Mouse (Mus musculus): ENCODE data around the gene Dlx6. TPM values are rescaled to one million over a fixed set of nuclear protein-coding genes. Genes with fewer than 3 reads are reported as not detected.

Dlx6 gene
- polyA plus RNA-seq, 1 experiment from 2014 or later: 5.1 TPM

- no peaks in the 10 kb centered on the region for H3K36me3 ChIP-seq
- no peak overlapping the region for H3K27ac ChIP-seq
- H3K4me1 ChIP-seq: peaks cover 28% of the 10 kb centered on the region
- 13% methylated on average over 10 of the region's 10 CpGs for WGBS
- peaks cover 90% of the 10 kb centered on the region for H3K27me3 ChIP-seq
- H3K9ac ChIP-seq: no peak overlapping the region
- no peaks in the 10 kb centered on the region for H3K9me3 ChIP-seq
- H3K4me3 ChIP-seq: no peak overlapping the region
- no peak for ATAC-seq (ENCODE audit: insufficient number of reproducible peaks, insufficient read depth, low FRiP score, low TSS enrichment, low read depth)
- H3K4me2 ChIP-seq: no peak overlapping the region
Measured at GRCm38 (mm10) chr6:6851166-6851565, 12.0 kb upstream of the Dlx6 start.

- Histone ChIP-seq H3K27ac (no peak overlapping the region), H3K9ac (no peak overlapping the region), H3K4me1 (peaks cover 33% of the 10 kb centered on the region), H3K9me3 (no peaks in the 10 kb centered on the region), H3K4me2 (no peak overlapping the region), H3K36me3 (no peaks in the 10 kb centered on the region), H3K27me3 (peaks cover 94% of the 10 kb centered on the region), H3K4me3 (no peak overlapping the region)
- no peak for ATAC-seq (ENCODE audit: insufficient number of reproducible peaks, insufficient read depth, low FRiP score, low TSS enrichment, low read depth)
- 56% methylated on average over 3 of the region's 3 CpGs for WGBS
Measured at GRCm38 (mm10) chr6:6852944-6853343, 10.2 kb upstream of the Dlx6 start.

GRCm38 (mm10) chr6:6854176-6854575 lies 9.0 kb upstream of the Dlx6 start:
- no peak overlapping the region for H3K27ac ChIP-seq
- no peaks in the 10 kb centered on the region for H3K36me3 ChIP-seq
- no peaks in the 10 kb centered on the region for H3K9me3 ChIP-seq
- no peak overlapping the region for H3K4me3 ChIP-seq
- ATAC-seq (ENCODE audit: insufficient number of reproducible peaks, insufficient read depth, low FRiP score, low TSS enrichment, low read depth): no peak
- H3K9ac ChIP-seq: no peak overlapping the region
- peaks cover 33% of the 10 kb centered on the region for H3K4me1 ChIP-seq
- WGBS: 5% methylated on average over 9 of the region's 9 CpGs
- no peak overlapping the region for H3K4me2 ChIP-seq
- H3K27me3 ChIP-seq: peaks cover 94% of the 10 kb centered on the region

- WGBS: 2% methylated on average over 25 of the region's 25 CpGs
- no peak for ATAC-seq (ENCODE audit: insufficient number of reproducible peaks, insufficient read depth, low FRiP score, low TSS enrichment, low read depth)
- H3K4me1 ChIP-seq: peaks cover 37% of the 10 kb centered on the region
- no peak overlapping the region for H3K4me3 ChIP-seq
- H3K27me3 ChIP-seq: peaks cover 98% of the 10 kb centered on the region
- peak overlapping the region; percentile 53 for H3K4me2 ChIP-seq
- H3K27ac ChIP-seq: no peak overlapping the region
- no peaks in the 10 kb centered on the region for H3K36me3 ChIP-seq
- H3K9ac ChIP-seq: no peak overlapping the region
- no peaks in the 10 kb centered on the region for H3K9me3 ChIP-seq
Measured at GRCm38 (mm10) chr6:6854902-6855745, 8.0 kb upstream of the Dlx6 start.

- ATAC-seq (ENCODE audit: insufficient number of reproducible peaks, insufficient read depth, low FRiP score, low TSS enrichment, low read depth): 0 out of 2 replicates have a peak, but pooled peaks have one; percentile 4
- 0% methylated on average over 10 of the region's 10 CpGs for WGBS
- Histone ChIP-seq H3K9ac (no peak overlapping the region), H3K36me3 (no peaks in the 10 kb centered on the region), H3K9me3 (no peaks in the 10 kb centered on the region), H3K4me3 (peak overlapping the region; percentile 18), H3K27ac (no peak overlapping the region), H3K4me2 (peak overlapping the region; percentile 53), H3K27me3 (peaks cover 98% of the 10 kb centered on the region), H3K4me1 (peaks cover 37% of the 10 kb centered on the region)
Measured at GRCm38 (mm10) chr6:6855746-6856185, 7.4 kb upstream of the Dlx6 start.

GRCm38 (mm10) chr6:6856316-6856715 lies 6.8 kb upstream of the Dlx6 start:
- H3K9ac ChIP-seq: no peak overlapping the region
- ATAC-seq (ENCODE audit: insufficient number of reproducible peaks, insufficient read depth, low FRiP score, low TSS enrichment, low read depth): no peak
- peaks cover 98% of the 10 kb centered on the region for H3K27me3 ChIP-seq
- peak overlapping the region; percentile 53 for H3K4me2 ChIP-seq
- H3K36me3 ChIP-seq: no peaks in the 10 kb centered on the region
- H3K27ac ChIP-seq: no peak overlapping the region
- 1% methylated on average over 20 of the region's 20 CpGs for WGBS
- H3K9me3 ChIP-seq: no peaks in the 10 kb centered on the region
- H3K4me3 ChIP-seq: peak overlapping the region; percentile 18
- H3K4me1 ChIP-seq: peaks cover 40% of the 10 kb centered on the region

- Histone ChIP-seq H3K27me3 (peaks cover 95% of the 10 kb centered on the region), H3K36me3 (no peaks in the 10 kb centered on the region), H3K9ac (no peak overlapping the region), H3K4me2 (peak overlapping the region; percentile 53; the same call in 1 of the 2 replicates), H3K4me3 (peak overlapping the region; percentile 18; the same call in 1 of the 2 replicates), H3K27ac (no peak overlapping the region), H3K9me3 (no peaks in the 10 kb centered on the region), H3K4me1 (peaks cover 40% of the 10 kb centered on the region)
- 10% methylated on average over 4 of the region's 4 CpGs for WGBS
- no peak for ATAC-seq (ENCODE audit: insufficient number of reproducible peaks, insufficient read depth, low FRiP score, low TSS enrichment, low read depth)
Measured at GRCm38 (mm10) chr6:6856881-6857280, 6.3 kb upstream of the Dlx6 start.

- Histone ChIP-seq H3K27me3 (peaks cover 94% of the 10 kb centered on the region), H3K4me1 (peaks cover 48% of the 10 kb centered on the region), H3K36me3 (no peaks in the 10 kb centered on the region), H3K9ac (no peak overlapping the region), H3K9me3 (no peaks in the 10 kb centered on the region), H3K4me2 (no peak overlapping the region), H3K27ac (no peak overlapping the region), H3K4me3 (no peak overlapping the region)
- WGBS: 28% methylated on average over 2 of the region's 2 CpGs
- no peak for ATAC-seq (ENCODE audit: insufficient number of reproducible peaks, insufficient read depth, low FRiP score, low TSS enrichment, low read depth)
Measured at GRCm38 (mm10) chr6:6857766-6858165, 5.4 kb upstream of the Dlx6 start.

- peaks cover 94% of the 10 kb centered on the region for H3K27me3 ChIP-seq
- no peak for ATAC-seq (ENCODE audit: insufficient number of reproducible peaks, insufficient read depth, low FRiP score, low TSS enrichment, low read depth)
- H3K4me3 ChIP-seq: no peak overlapping the region
- no peak overlapping the region for H3K4me2 ChIP-seq
- no peaks in the 10 kb centered on the region for H3K9me3 ChIP-seq
- H3K36me3 ChIP-seq: no peaks in the 10 kb centered on the region
- no peak overlapping the region for H3K9ac ChIP-seq
- WGBS: 10% methylated on average over 1 of the region's 1 CpGs
- peaks cover 54% of the 10 kb centered on the region for H3K4me1 ChIP-seq
- no peak overlapping the region for H3K27ac ChIP-seq
Measured at GRCm38 (mm10) chr6:6858571-6858970, 4.6 kb upstream of the Dlx6 start.

- H3K9me3 ChIP-seq: no peaks in the 10 kb centered on the region
- peak overlapping the region; percentile 68 for H3K9ac ChIP-seq
- H3K27me3 ChIP-seq: peaks cover 94% of the 10 kb centered on the region
- 6% methylated on average over 19 of the region's 19 CpGs for WGBS
- H3K4me3 ChIP-seq: peak overlapping the region; percentile 38
- ATAC-seq (ENCODE audit: insufficient number of reproducible peaks, insufficient read depth, low FRiP score, low TSS enrichment, low read depth): no peak
- peak overlapping the region; percentile 56 for H3K4me2 ChIP-seq
- peaks cover 59% of the 10 kb centered on the region for H3K4me1 ChIP-seq
- peak overlapping the region; percentile 77; the same call in 1 of the 2 replicates for H3K27ac ChIP-seq
- H3K36me3 ChIP-seq: no peaks in the 10 kb centered on the region
Measured at GRCm38 (mm10) chr6:6859111-6859949, 3.8 kb upstream of the Dlx6 start.

- H3K9me3 ChIP-seq: no peaks in the 10 kb centered on the region
- H3K4me2 ChIP-seq: peak overlapping the region; percentile 56
- H3K36me3 ChIP-seq: no peaks in the 10 kb centered on the region
- peaks cover 60% of the 10 kb centered on the region for H3K4me1 ChIP-seq
- WGBS: 1% methylated on average over 21 of the region's 21 CpGs
- peak overlapping the region; percentile 38 for H3K4me3 ChIP-seq
- peak overlapping the region; percentile 77 for H3K27ac ChIP-seq
- H3K27me3 ChIP-seq: peaks cover 94% of the 10 kb centered on the region
- no peak for ATAC-seq (ENCODE audit: insufficient number of reproducible peaks, insufficient read depth, low FRiP score, low TSS enrichment, low read depth)
- H3K9ac ChIP-seq: peak overlapping the region; percentile 68
Measured at GRCm38 (mm10) chr6:6859950-6860410, 3.2 kb upstream of the Dlx6 start.
